In the genomic region with DNA sequence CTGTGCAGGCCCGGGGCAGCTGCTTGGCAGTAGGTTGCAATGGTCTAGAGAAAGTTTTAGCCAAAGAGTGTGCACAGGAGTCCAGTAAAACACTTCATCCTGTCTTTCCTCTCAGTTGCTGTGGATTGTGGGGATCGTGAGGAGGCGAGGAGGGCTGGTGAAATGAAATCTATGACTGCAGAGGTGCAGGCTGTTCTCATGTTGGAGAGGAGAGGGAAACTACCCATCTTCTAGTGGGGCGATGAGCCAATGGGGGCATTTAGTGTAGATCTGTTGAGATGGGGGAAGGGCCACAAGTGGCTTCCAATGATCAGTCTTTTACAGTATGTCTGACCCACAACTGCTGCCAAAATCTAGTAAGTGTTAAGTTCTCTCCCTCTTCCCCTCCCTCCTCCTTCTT, we compare ENCODE assay signal across 22 mouse cellular contexts.
DNase-seq lines count a peak whose midpoint lies in the region; ATAC-seq and TF ChIP-seq lines count a peak whose summit lies in the region.
"Had no signal": no experiment of that assay in that cellular context is flagged by ENCODE, and none has a peak within 500 bp of the region (broad histone marks: within the 10 kb centered on the region; RNA-seq: fewer than 3 reads in every experiment).

No protein-coding gene starts in this region.

- H3K9ac ChIP-seq in midbrain, embryonic 13.5 days (replicated peaks), result no peak overlapping the region
- no peak overlapping the region for H3K9ac ChIP-seq in limb, embryonic 14.5 days (ENCODE audit: low read depth, low read length, severe bottlenecking)
- H3K9ac ChIP-seq: forebrain, embryonic 13.5 days; hindbrain, embryonic 13.5 days had no signal

- DNase-seq in gastrocnemius, postnatal 14 days, result peak; percentile 12
- DNase-seq in gastrocnemius, postnatal 36 days, result no peak
- DNase-seq in midbrain, embryonic 10.5 days (ENCODE audit: low spot score), result no peak
- DNase-seq in limb, embryonic 14.5 days (ENCODE audit: low spot score), result peak; percentile 34
- DNase-seq in cerebellum, adult 11 months, result no peak
- no peak for DNase-seq in lung, postnatal 36 days
- DNase-seq: adrenal gland, postnatal 10 days; adrenal gland, postnatal 36 days; cerebellum, adult 2 months; cerebellum, adult 9-11 months; cerebellum, postnatal 25 days; embryo, embryonic 11 days; gastrocnemius, postnatal 10 days had no signal

- no peaks in the 10 kb centered on the region for H3K36me3 ChIP-seq in midbrain, embryonic 10.5 days
- no peaks in the 10 kb centered on the region for H3K36me3 ChIP-seq in midbrain, embryonic 13.5 days
- H3K36me3 ChIP-seq in limb, embryonic 14.5 days (ENCODE audit: control insufficient read depth, insufficient read depth, low read length), result no peaks in the 10 kb centered on the region
- H3K36me3 ChIP-seq: forebrain, embryonic 10.5 days; hindbrain, embryonic 13.5 days had no signal

- ATAC-seq in midbrain, embryonic 13.5 days, result no peak
- peak; percentile 60 for ATAC-seq in limb, embryonic 14.5 days (ENCODE audit: low FRiP score, low read depth)
- ATAC-seq: activated CD4-positive, CD25-positive, alpha-beta regulatory T cell, adult 4 months; forebrain, embryonic 13.5 days; forebrain, embryonic 16.5 days; hindbrain, postnatal 0 days; inflammation-experienced regulatory T-cells, adult 6 months had no signal

- intact Hi-C loops in gastrocnemius, postnatal 14 days (cut with DNase I; ENCODE audit: low total_unique reads), result no loop called here
- intact Hi-C loops in gastrocnemius, postnatal 36 days (cut with DNase I), result no loop called here

- H3K4me1 ChIP-seq in midbrain, embryonic 10.5 days, result peaks cover 8% of the 10 kb centered on the region
- H3K4me1 ChIP-seq in midbrain, embryonic 13.5 days (replicated peaks), result 0 out of 2 replicates have a peak, but pooled peaks cover 5% of the 10 kb centered on the region
- 0 out of 2 replicates have a peak, but pooled peaks cover 9% of the 10 kb centered on the region for H3K4me1 ChIP-seq in limb, embryonic 14.5 days (ENCODE audit: control insufficient read depth, insufficient read depth, low read length)
- H3K4me1 ChIP-seq: forebrain, embryonic 13.5 days; hindbrain, embryonic 13.5 days had no signal

- H3K27ac ChIP-seq in midbrain, embryonic 10.5 days (replicated peaks), result peak overlapping the region; percentile 50
- H3K27ac ChIP-seq in midbrain, embryonic 13.5 days, result no peak overlapping the region
- no peak overlapping the region for H3K27ac ChIP-seq in limb, embryonic 14.5 days (replicated peaks; ENCODE audit: low read depth, low read length)
- H3K27ac ChIP-seq: forebrain, embryonic 13.5 days; hindbrain, embryonic 13.5 days; hindbrain, postnatal 0 days had no signal

- TF ChIP-seq POLR2A in limb, embryonic 14.5 days (IDR thresholded peaks at IDR 0.05; ENCODE audit: borderline replicate concordance, extremely low read depth, insufficient read depth, insufficient read length), result no peak

- 87% methylated on average over 4 of the region's 4 CpGs for WGBS in midbrain, embryonic 10.5 days
- 87% methylated on average over 4 of the region's 4 CpGs for WGBS in midbrain, embryonic 13.5 days
- WGBS in limb, embryonic 14.5 days, result 54% methylated on average over 4 of the region's 4 CpGs

- H3K4me3 ChIP-seq in midbrain, embryonic 10.5 days, result no peak overlapping the region
- no peak overlapping the region for H3K4me3 ChIP-seq in midbrain, embryonic 13.5 days (replicated peaks)
- no peak overlapping the region for H3K4me3 ChIP-seq in limb, embryonic 14.5 days (replicated peaks; ENCODE audit: low read length)
- H3K4me3 ChIP-seq: forebrain, embryonic 10.5 days; forebrain, embryonic 13.5 days; hindbrain, embryonic 13.5 days had no signal

- H3K9me3 ChIP-seq in midbrain, embryonic 10.5 days (replicated peaks), result no peaks in the 10 kb centered on the region
- H3K9me3 ChIP-seq in midbrain, embryonic 13.5 days, result no peaks in the 10 kb centered on the region
- H3K9me3 ChIP-seq in limb, embryonic 14.5 days (ENCODE audit: control insufficient read depth, low read length), result no peaks in the 10 kb centered on the region
- H3K9me3 ChIP-seq: forebrain, embryonic 10.5 days; forebrain, embryonic 13.5 days; hindbrain, embryonic 13.5 days had no signal

- H3K27me3 ChIP-seq in midbrain, embryonic 10.5 days (ENCODE audit: low read depth, poor library complexity, severe bottlenecking), result no peaks in the 10 kb centered on the region
- no peaks in the 10 kb centered on the region for H3K27me3 ChIP-seq in midbrain, embryonic 13.5 days
- H3K27me3 ChIP-seq in limb, embryonic 14.5 days (ENCODE audit: control insufficient read depth, insufficient read depth, low read length), result no peaks in the 10 kb centered on the region
- H3K27me3 ChIP-seq: forebrain, embryonic 13.5 days; hindbrain, embryonic 13.5 days had no signal

- no peak overlapping the region for H3K4me2 ChIP-seq in midbrain, embryonic 13.5 days (replicated peaks)
- H3K4me2 ChIP-seq in limb, embryonic 14.5 days (replicated peaks; ENCODE audit: low read depth, low read length, severe bottlenecking), result no peak overlapping the region
- H3K4me2 ChIP-seq: forebrain, embryonic 13.5 days; heart, embryonic 11.5 days; hindbrain, embryonic 13.5 days had no signal

Comparison
In these comparisons a context has a peak if more than half of its experiments do, and no peak if none do; other contexts are left out.
1. DNase-seq: peak in gastrocnemius, postnatal 14 days (single experiment) and limb, embryonic 14.5 days (single experiment); none in gastrocnemius, postnatal 36 days (0 of 2), midbrain, embryonic 10.5 days (single experiment), cerebellum, adult 11 months (single experiment) and lung, postnatal 36 days (single experiment).